Mouse (Mus musculus) CH12.LX (cell line): ENCODE measurements at regions not wholly inside any gene's neighbourhood (a gene's known extent, or its start where the extent isn't known, plus 50 kb on each side); places are given as distances from the start of the nearest gene placed in this dataset.

ENCODE experiments used
- E2F4 ChIP-seq: IDR thresholded peaks from 2 replicates; pipeline ENCODE4 v1.6.1; 2011; ENCODE audit warnings: low read depth, low read length, improper control_type of control experiment; ENCODE audit not compliant: insufficient replicate concordance
- GABPA ChIP-seq: IDR thresholded peaks from 2 replicates; pipeline ENCODE4 v1.6.1; 2012; ENCODE audit warnings: low read depth, low read length, improper control_type of control experiment, inconsistent platforms; ENCODE audit not compliant: insufficient replicate concordance

DNA sequence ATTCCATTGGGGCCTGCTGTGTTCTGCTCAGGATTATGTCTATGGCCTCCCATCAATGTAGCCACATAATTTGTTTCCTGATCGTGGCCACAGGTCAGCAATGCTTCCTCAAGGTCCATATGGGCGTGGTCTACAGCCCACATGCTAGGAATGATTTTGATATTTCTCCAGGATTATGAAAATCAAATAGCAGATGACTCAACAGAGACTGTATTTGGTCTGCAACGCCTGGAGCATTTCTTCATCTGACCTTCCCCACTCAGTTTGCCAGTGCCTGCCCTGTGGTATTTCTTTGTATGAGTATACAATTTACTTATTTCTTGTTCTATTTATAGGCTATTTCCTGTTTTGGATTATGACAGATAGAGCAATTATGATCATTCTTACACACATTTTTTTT is 145.7 kb downstream of the Gm11077 start:
- no peak for TF ChIP-seq GABPA
- TF ChIP-seq E2F4: no peak
